Mouse (Mus musculus): ENCODE results near the gene Slc9a3r1. TPM values are rescaled to one million over a fixed set of nuclear protein-coding genes. Genes with fewer than 3 reads are reported as not detected.

Gene Slc9a3r1
- total RNA-seq, 1 experiment = 43.9 TPM

DNA sequence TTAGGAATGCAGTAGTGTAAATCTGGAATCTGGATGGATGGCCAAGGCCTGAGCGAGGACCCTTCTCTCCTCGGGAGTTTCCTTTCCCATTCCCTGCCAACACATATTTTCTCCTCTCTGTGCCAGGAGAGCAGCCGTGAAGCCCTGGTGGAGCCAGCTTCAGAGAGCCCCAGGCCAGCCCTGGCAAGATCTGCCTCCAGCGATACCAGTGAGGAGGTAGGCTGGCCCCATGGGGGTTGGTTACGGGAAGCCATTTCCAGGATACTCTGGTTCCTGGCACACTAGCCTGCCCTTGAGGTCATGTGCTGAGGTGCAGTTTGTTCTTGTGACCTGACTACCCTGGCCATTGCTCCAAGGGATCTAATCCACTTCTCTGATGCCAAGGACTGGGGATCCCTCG lies 16.7 kb downstream of the Slc9a3r1 start:
- H3K9me3 ChIP-seq (ENCODE audit: control insufficient read depth, insufficient read depth, low read depth, low read length) = no peaks in the 10 kb centered on the region
- H3K4me3 ChIP-seq (ENCODE audit: insufficient read depth in 1 of 2, low read depth in 1 of 2, low read length in 2 of 2, poor library complexity in 1 of 2, severe bottlenecking in 1 of 2) = no peak overlapping the region
- in situ Hi-C loops (cut with MboI; ENCODE audit: low sequenced_read_pairs in 2 of 2, unreplicated experiment in 2 of 2) = no loop called here
- TF ChIP-seq HCFC1 (IDR thresholded peaks at IDR 0.05; ENCODE audit: borderline replicate concordance, insufficient read depth, low read length) (no peak), MAFK (IDR thresholded peaks at IDR 0.05; ENCODE audit: insufficient read depth, low read depth, low read length) (no peak), CHD2 (IDR thresholded peaks at IDR 0.05; ENCODE audit: low read depth, low read length) (no peak), ZNF384 (IDR thresholded peaks at IDR 0.05; ENCODE audit: low read depth, low read length) (no peak), ZC3H11A (IDR thresholded peaks at IDR 0.05; ENCODE audit: borderline replicate concordance, low read depth, low read length) (no peak)
- no peak overlapping the region for H3K9ac ChIP-seq (ENCODE audit: insufficient read depth, low read depth, low read length, poor library complexity, severe bottlenecking)
- DNase-seq (ENCODE audit: low read depth, low spot score) = no peak
- H3K27ac ChIP-seq (ENCODE audit: insufficient read depth, low read depth, low read length, poor library complexity, severe bottlenecking) = no peak overlapping the region
- peaks cover 49% of the 10 kb centered on the region for H3K36me3 ChIP-seq (ENCODE audit: control insufficient read depth, insufficient read depth, low read length, poor library complexity, severe bottlenecking)
- peaks cover 4 to 28% of the 10 kb centered on the region in 2 experiments; a peak in 3 of 4 replicates for H3K4me1 ChIP-seq (ENCODE audit: control insufficient read depth in 2 of 2, insufficient read depth in 2 of 2, low read length in 2 of 2, poor library complexity in 1 of 2)

DNA sequence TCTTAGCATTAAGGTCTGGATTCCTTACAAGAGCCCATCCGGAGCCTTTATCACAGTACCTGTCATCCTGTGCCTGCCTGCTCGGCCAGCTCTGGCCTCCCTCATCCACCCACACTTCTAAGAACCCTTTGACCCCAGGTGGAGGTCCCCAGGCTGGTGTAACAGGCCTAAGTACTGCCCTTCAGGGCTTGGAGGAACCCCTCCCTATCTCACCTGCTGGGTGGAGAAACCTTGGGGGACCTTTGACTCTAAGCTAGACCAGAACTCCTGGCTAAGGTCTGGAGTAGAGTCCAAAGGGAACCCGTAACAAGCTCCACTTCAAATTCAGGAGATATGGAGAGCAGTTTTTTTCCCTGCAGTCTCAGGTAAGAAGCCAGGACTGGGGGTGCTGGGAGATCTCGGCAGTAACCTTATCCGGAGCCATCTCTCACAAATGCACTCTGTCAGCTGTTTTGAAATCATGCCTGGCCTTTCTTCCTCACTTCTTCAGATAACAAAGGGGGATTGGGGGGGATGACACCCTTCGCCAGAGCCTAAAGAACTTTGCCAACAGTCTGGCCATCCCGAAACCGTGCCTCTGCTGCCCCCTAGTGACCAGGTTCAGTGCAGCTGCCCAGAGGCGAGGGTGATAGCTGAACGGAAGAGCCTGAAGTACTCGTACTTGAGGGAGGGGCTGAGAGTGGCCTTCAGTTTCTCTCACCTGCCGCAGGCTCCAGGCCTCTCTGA lies 18.9 kb downstream of the Slc9a3r1 start:
- Histone ChIP-seq H3K9me3 (ENCODE audit: control insufficient read depth, insufficient read depth, low read depth, low read length) (no peaks in the 10 kb centered on the region), H3K36me3 (ENCODE audit: control insufficient read depth, insufficient read depth, low read length, poor library complexity, severe bottlenecking) (peaks cover 39% of the 10 kb centered on the region), H3K9ac (ENCODE audit: insufficient read depth, low read depth, low read length, poor library complexity, severe bottlenecking) (no peak overlapping the region), H3K4me1 (ENCODE audit: control insufficient read depth in 2 of 2, insufficient read depth in 2 of 2, low read length in 2 of 2, poor library complexity in 1 of 2) (peaks cover 0 to 12% of the 10 kb centered on the region in 2 experiments; a peak in 2 of 4 replicates), H3K27ac (ENCODE audit: insufficient read depth, low read depth, low read length, poor library complexity, severe bottlenecking) (no peak overlapping the region), H3K4me3 (ENCODE audit: insufficient read depth in 1 of 2, low read depth in 1 of 2, low read length in 2 of 2, poor library complexity in 1 of 2, severe bottlenecking in 1 of 2) (no peak overlapping the region)
- in situ Hi-C loops (cut with MboI; ENCODE audit: low sequenced_read_pairs in 2 of 2, unreplicated experiment in 2 of 2) = no loop called here
- TF ChIP-seq HCFC1 (IDR thresholded peaks at IDR 0.05; ENCODE audit: borderline replicate concordance, insufficient read depth, low read length) (no peak), CHD2 (IDR thresholded peaks at IDR 0.05; ENCODE audit: low read depth, low read length) (no peak), ZNF384 (IDR thresholded peaks at IDR 0.05; ENCODE audit: low read depth, low read length) (no peak), ZC3H11A (IDR thresholded peaks at IDR 0.05; ENCODE audit: borderline replicate concordance, low read depth, low read length) (0 out of 2 replicates have a peak, but pooled peaks have one; percentile 22)
- DNase-seq (ENCODE audit: low read depth, low spot score) = peak; percentile 78

DNA sequence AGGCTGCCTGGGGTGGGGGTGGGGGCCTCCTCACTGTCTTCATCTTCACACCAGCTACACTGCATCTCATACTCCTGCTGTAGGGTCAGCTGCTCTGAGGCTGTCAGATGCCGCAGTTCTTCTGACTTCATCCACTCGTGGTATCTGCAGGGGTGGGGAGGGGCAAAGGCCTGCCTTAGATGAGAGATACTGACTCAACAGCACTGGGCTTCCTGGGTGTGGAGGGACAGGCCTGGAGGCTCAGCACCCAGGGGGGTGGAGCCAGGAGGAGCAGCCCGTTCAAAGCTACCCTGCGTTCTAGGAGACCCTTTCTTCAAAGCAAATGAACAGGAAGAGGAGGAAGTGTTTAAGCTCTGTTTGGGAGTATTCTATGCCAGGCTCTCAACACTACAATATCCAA lies 21.8 kb downstream of the Slc9a3r1 start:
- DNase-seq (ENCODE audit: low read depth, low spot score) = no peak
- Histone ChIP-seq H3K9ac (ENCODE audit: insufficient read depth, low read depth, low read length, poor library complexity, severe bottlenecking) (no peak overlapping the region), H3K4me3 (ENCODE audit: insufficient read depth in 1 of 2, low read depth in 1 of 2, low read length in 2 of 2, poor library complexity in 1 of 2, severe bottlenecking in 1 of 2) (no peak overlapping the region), H3K36me3 (ENCODE audit: control insufficient read depth, insufficient read depth, low read length, poor library complexity, severe bottlenecking) (peaks cover 27% of the 10 kb centered on the region), H3K4me1 (ENCODE audit: control insufficient read depth in 2 of 2, insufficient read depth in 2 of 2, low read length in 2 of 2, poor library complexity in 1 of 2) (peaks cover 0 to 9% of the 10 kb centered on the region in 2 experiments; a peak in 1 of 4 replicates), H3K27ac (ENCODE audit: insufficient read depth, low read depth, low read length, poor library complexity, severe bottlenecking) (no peak overlapping the region), H3K9me3 (ENCODE audit: control insufficient read depth, insufficient read depth, low read depth, low read length) (no peaks in the 10 kb centered on the region)
- TF ChIP-seq CHD2 (IDR thresholded peaks at IDR 0.05; ENCODE audit: low read depth, low read length) = no peak
- TF ChIP-seq ZC3H11A (IDR thresholded peaks at IDR 0.05; ENCODE audit: borderline replicate concordance, low read depth, low read length) = no peak
- no peak for TF ChIP-seq HCFC1 (IDR thresholded peaks at IDR 0.05; ENCODE audit: borderline replicate concordance, insufficient read depth, low read length)
- no peak for TF ChIP-seq MAFK (IDR thresholded peaks at IDR 0.05; ENCODE audit: insufficient read depth, low read depth, low read length)
- no peak for TF ChIP-seq ZNF384 (IDR thresholded peaks at IDR 0.05; ENCODE audit: low read depth, low read length)
- in situ Hi-C loops (cut with MboI; ENCODE audit: low sequenced_read_pairs in 2 of 2, unreplicated experiment in 2 of 2) = no loop called here

DNA sequence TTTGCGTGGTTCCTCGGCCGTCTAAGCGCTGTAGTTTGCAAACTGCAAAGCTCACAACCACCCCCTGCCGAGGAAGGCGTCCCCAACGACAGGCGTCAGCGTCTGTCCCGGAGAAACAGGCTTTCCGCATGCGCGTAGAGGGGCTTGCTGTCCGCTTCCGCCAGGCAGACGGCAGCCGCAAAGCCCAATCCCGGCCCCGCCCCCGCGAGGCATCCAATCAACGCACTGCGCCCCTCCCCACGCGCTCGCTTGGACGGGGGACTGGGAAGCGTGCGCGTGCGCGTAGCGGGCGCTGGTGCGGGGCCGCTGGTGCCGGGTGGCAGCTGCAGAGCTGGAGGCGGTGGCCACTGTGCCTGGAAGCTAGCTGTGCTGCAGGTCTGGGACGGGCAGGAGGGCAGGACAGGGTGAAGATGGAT lies 24.1 kb downstream of the Slc9a3r1 start, which contains the start of gene Tmem104:
Tmem104 (plus strand) TSS at position 264 of the 416 bp plus-strand sequence.
- in situ Hi-C loops (cut with MboI; ENCODE audit: low sequenced_read_pairs in 2 of 2, unreplicated experiment in 2 of 2) = no loop called here
- no peaks in the 10 kb centered on the region for H3K9me3 ChIP-seq (ENCODE audit: control insufficient read depth, insufficient read depth, low read depth, low read length)
- H3K27ac ChIP-seq (ENCODE audit: insufficient read depth, low read depth, low read length, poor library complexity, severe bottlenecking) = no peak within 1 kb of the TSS
- TF ChIP-seq CHD2 (IDR thresholded peaks at IDR 0.05; ENCODE audit: low read depth, low read length) (no peak), MAFK (IDR thresholded peaks at IDR 0.05; ENCODE audit: insufficient read depth, low read depth, low read length) (no peak), ZNF384 (IDR thresholded peaks at IDR 0.05; ENCODE audit: low read depth, low read length) (no peak), HCFC1 (IDR thresholded peaks at IDR 0.05; ENCODE audit: borderline replicate concordance, insufficient read depth, low read length) (peak; percentile 73)
- H3K4me1 ChIP-seq (ENCODE audit: control insufficient read depth in 2 of 2, insufficient read depth in 2 of 2, low read length in 2 of 2, poor library complexity in 1 of 2) = peaks cover 0 to 7% of the 10 kb centered on the region in 2 experiments; a peak in 1 of 4 replicates
- DNase-seq (ENCODE audit: low read depth, low spot score) = peak; percentile 97
- peak within 1 kb of the TSS; percentile 69 for H3K9ac ChIP-seq (ENCODE audit: insufficient read depth, low read depth, low read length, poor library complexity, severe bottlenecking)
- peaks cover 12% of the 10 kb centered on the region; the same call in 1 of the 2 replicates for H3K36me3 ChIP-seq (ENCODE audit: control insufficient read depth, insufficient read depth, low read length, poor library complexity, severe bottlenecking)
- H3K4me3 ChIP-seq (ENCODE audit: insufficient read depth in 1 of 2, low read depth in 1 of 2, low read length in 2 of 2, poor library complexity in 1 of 2, severe bottlenecking in 1 of 2) = peak within 1 kb of the TSS; percentile 71 to 75
